Mouse (Mus musculus) C2C12 (cell line): Measurements from ENCODE around the gene Slc2a10.

Experiments
- CTCF ChIP-seq: IDR thresholded peaks from one replicate; pipeline ENCODE4 v1.5.1; 2011; ENCODE audit not compliant: control insufficient read depth, insufficient read depth, insufficient read length
- MAX ChIP-seq: IDR thresholded peaks from one replicate; pipeline ENCODE4 v1.6.1; 2011; ENCODE audit warnings: mild to moderate bottlenecking, control low read depth
- MYOD1 ChIP-seq: IDR thresholded peaks from one replicate; pipeline ENCODE4 v1.6.1; 2011; ENCODE audit warnings: low read depth; ENCODE audit not compliant: control insufficient read depth, insufficient read length
- MYOG ChIP-seq: IDR thresholded peaks from one replicate; pipeline ENCODE4 v1.6.1; 2011; ENCODE audit not compliant: control insufficient read depth, insufficient read length; ENCODE audit errors: extremely low read depth
- USF1 ChIP-seq: IDR thresholded peaks from one replicate; pipeline ENCODE4 v1.6.1; 2011; ENCODE audit warnings: low read depth, mild to moderate bottlenecking, control low read depth, moderate library complexity

DNA sequence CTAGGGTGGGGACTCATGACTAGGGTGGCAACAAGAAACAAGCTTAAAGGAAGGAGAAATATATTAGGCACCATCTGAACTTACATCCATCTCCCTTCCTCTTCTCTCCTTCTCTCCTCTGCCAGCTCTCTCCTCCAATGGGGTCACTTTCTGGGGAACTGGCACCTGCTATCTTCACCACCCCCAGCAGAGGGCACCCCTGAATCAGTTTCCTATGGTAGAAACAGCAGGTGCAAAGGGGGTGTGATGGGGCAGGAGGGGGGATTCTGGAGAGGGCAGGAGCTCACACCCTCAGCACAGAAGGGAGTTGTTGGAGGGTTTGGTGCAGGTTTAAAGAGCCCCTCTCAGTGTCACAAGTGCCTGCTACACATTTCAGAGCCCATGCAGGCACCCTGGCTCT, 7.3 kb upstream of the Slc2a10 start:
- TF ChIP-seq CTCF (no peak), MYOD1 (no peak), MYOG (no peak), MAX (no peak), USF1 (no peak)
